Mouse (Mus musculus) erythroblast, embryonic 14.5 days (primary cell): ENCODE data around the gene Prkca.

Experiments used
- GATA1 ChIP-seq: IDR thresholded peaks from 2 replicates; pipeline ENCODE4 v1.6.1; 2012; ENCODE audit warnings: low read length, inconsistent platforms, mixed read lengths
- TAL1 ChIP-seq: IDR thresholded peaks from 3 replicates; pipeline ENCODE4 v1.6.1; 2012; ENCODE audit warnings: low read length, inconsistent platforms, mixed read lengths

DNA sequence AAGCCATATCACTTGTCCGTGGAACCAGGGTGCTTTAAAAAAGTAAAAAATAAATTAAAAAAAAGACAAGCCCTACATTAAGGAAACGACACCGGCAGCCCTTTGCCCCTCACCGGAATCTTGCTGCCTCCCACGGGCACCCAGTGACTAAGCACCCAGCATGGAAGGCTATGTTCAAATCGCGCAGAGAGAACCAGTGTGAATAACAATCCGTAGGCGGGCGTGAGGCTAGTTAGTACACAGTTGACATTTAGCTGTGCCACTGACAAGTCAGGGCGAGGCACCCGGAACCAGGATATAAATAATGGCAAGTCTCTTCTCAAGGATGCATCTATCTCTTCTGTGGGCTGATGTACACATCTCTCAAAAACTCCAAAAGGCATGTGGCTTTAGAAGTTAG, 304.7 kb downstream of the Prkca start:
- no peak for TF ChIP-seq GATA1
- TF ChIP-seq TAL1, result no peak
